Mouse (Mus musculus): ENCODE measurements around the gene Urod. TPM values are rescaled to one million over a fixed set of nuclear protein-coding genes. Genes with fewer than 3 reads are reported as not detected.

Urod gene
- total RNA-seq (2021): 100 to 1,000 TPM; 100 to 101 TPM

GRCm38 (mm10) chr4:116993672-116994621, at the start of gene Urod:
Gene Urod, minus strand, starts transcription at chr4:116994413.
- intact Hi-C loops (cut with DNase I): loop anchor here (2.0 to 5.0 kb wide), 3 partner anchors 141 to 922 kb away; no protein-coding TSS in a partner anchor
- peak; percentile 93 to 94 for DNase-seq

GRCm38 (mm10) chr4:117041283-117041721, 47.1 kb upstream of the Urod start:
- intact Hi-C loops (cut with DNase I): no loop called here
- peak; percentile 60 to 67 for DNase-seq

- DNase-seq: no peak
- intact Hi-C loops (cut with DNase I): no loop called here
These were observed 46.6 kb upstream of the Urod start for GRCm38 (mm10) chr4:117040791-117041190.

GRCm38 (mm10) chr4:117039925-117040687, 45.9 kb upstream of the Urod start:
- intact Hi-C loops (cut with DNase I): no loop called here
- DNase-seq: peak; percentile 46 to 55

GRCm38 (mm10) chr4:117031105-117031504, 36.9 kb upstream of the Urod start:
- intact Hi-C loops (cut with DNase I): no loop called here
- DNase-seq: no peak

- DNase-seq: no peak
- intact Hi-C loops (cut with DNase I): no loop called here
These were observed 29.3 kb upstream of the Urod start for GRCm38 (mm10) chr4:117023469-117023868.

- DNase-seq: peak; percentile 85 to 89
- intact Hi-C loops (cut with DNase I): no loop called here
These were observed 25.3 kb upstream of the Urod start, which contains the start of gene Eif2b3 for GRCm38 (mm10) chr4:117019206-117020134. Gene Eif2b3, plus strand, starts transcription at chr4:117019402.

- DNase-seq: no peak
- intact Hi-C loops (cut with DNase I): no loop called here
These were observed 24.1 kb upstream of the Urod start for GRCm38 (mm10) chr4:117018327-117018726.

- intact Hi-C loops (cut with DNase I): no loop called here
These were observed 23.5 kb upstream of the Urod start for GRCm38 (mm10) chr4:117017738-117018137.

GRCm38 (mm10) chr4:117014901-117015415, 20.7 kb upstream of the Urod start:
- DNase-seq: no peak
- intact Hi-C loops (cut with DNase I): no loop called here

More at GRCm38 (mm10) chr4:117017738-117018137, 23.5 kb upstream of the Urod start:
- no peak for DNase-seq

GRCm38 (mm10) chr4:117013596-117013995, 19.4 kb upstream of the Urod start:
- intact Hi-C loops (cut with DNase I): no loop called here
- DNase-seq: no peak

GRCm38 (mm10) chr4:117010231-117010630, 16.0 kb upstream of the Urod start:
- intact Hi-C loops (cut with DNase I): no loop called here
- DNase-seq: no peak

- intact Hi-C loops (cut with DNase I): no loop called here
- DNase-seq: no peak
These were observed 12.8 kb upstream of the Urod start for GRCm38 (mm10) chr4:117007058-117007457.

- intact Hi-C loops (cut with DNase I): no loop called here
These were observed 11.6 kb upstream of the Urod start for GRCm38 (mm10) chr4:117005611-117006400.

GRCm38 (mm10) chr4:117004649-117005048, 10.4 kb upstream of the Urod start:
- no peak for DNase-seq
- intact Hi-C loops (cut with DNase I): no loop called here

More at GRCm38 (mm10) chr4:117005611-117006400, 11.6 kb upstream of the Urod start:
- DNase-seq: no peak

GRCm38 (mm10) chr4:117002543-117003521, 8.6 kb upstream of the Urod start:
- intact Hi-C loops (cut with DNase I): loop anchor here (2.0 kb wide), 2 partner anchors 138 to 216 kb away; no protein-coding TSS in a partner anchor
- peak; percentile 68 for DNase-seq

- no peak for DNase-seq
These were observed 7.7 kb upstream of the Urod start for GRCm38 (mm10) chr4:117001957-117002356.

More at GRCm38 (mm10) chr4:117001957-117002356, 7.7 kb upstream of the Urod start:
- intact Hi-C loops (cut with DNase I): loop anchor here (2.0 kb wide), 2 partner anchors 139 to 217 kb away; no protein-coding TSS in a partner anchor
